Mouse (Mus musculus): ENCODE measurements at regions not wholly inside any gene's neighbourhood (a gene's known extent, or its start where the extent isn't known, plus 50 kb on each side); places are given as distances from the start of the nearest gene placed in this dataset.

- no peak for ATAC-seq (ENCODE audit: low FRiP score)
- no peaks in the 10 kb centered on the region for H3K9me3 ChIP-seq
- H3K4me2 ChIP-seq: no peak overlapping the region
- peaks cover 32% of the 10 kb centered on the region for H3K27me3 ChIP-seq
- H3K9ac ChIP-seq: no peak overlapping the region
- no peak overlapping the region for H3K27ac ChIP-seq
- H3K36me3 ChIP-seq (replicated peaks): no peaks in the 10 kb centered on the region
- no peak overlapping the region for H3K4me3 ChIP-seq (replicated peaks)
- H3K4me1 ChIP-seq: 0 out of 2 replicates have a peak, but pooled peaks cover 7% of the 10 kb centered on the region
- 88% methylated on average over 10 of the region's 10 CpGs for WGBS
These were observed 96.9 kb downstream of the Tmem130 start for GRCm38 (mm10) chr5:144664571-144665295.

GRCm38 (mm10) chr5:144668060-144668459 is 93.6 kb downstream of the Tmem130 start:
- H3K9ac ChIP-seq: no peak overlapping the region
- 0 out of 2 replicates have a peak, but pooled peaks cover 7% of the 10 kb centered on the region for H3K4me1 ChIP-seq
- H3K4me3 ChIP-seq (replicated peaks): no peak overlapping the region
- H3K27me3 ChIP-seq: peaks cover 32% of the 10 kb centered on the region
- WGBS: 70% methylated on average over 3 of the region's 3 CpGs
- H3K27ac ChIP-seq: no peak overlapping the region
- H3K36me3 ChIP-seq (replicated peaks): no peaks in the 10 kb centered on the region
- no peaks in the 10 kb centered on the region for H3K9me3 ChIP-seq
- H3K4me2 ChIP-seq: no peak overlapping the region
- no peak for ATAC-seq (ENCODE audit: low FRiP score)

GRCm38 (mm10) chr5:144678815-144679750 is 82.5 kb downstream of the Tmem130 start:
- Histone ChIP-seq H3K9ac (no peak overlapping the region), H3K27ac (no peak overlapping the region), H3K4me1 (no peaks in the 10 kb centered on the region), H3K4me2 (no peak overlapping the region), H3K36me3 (replicated peaks) (no peaks in the 10 kb centered on the region), H3K27me3 (no peaks in the 10 kb centered on the region), H3K9me3 (no peaks in the 10 kb centered on the region), H3K4me3 (replicated peaks) (no peak overlapping the region)
- ATAC-seq (ENCODE audit: low FRiP score): no peak
- WGBS: 87% methylated on average over 13 of the region's 13 CpGs

- Histone ChIP-seq H3K4me2 (no peak overlapping the region), H3K27me3 (no peaks in the 10 kb centered on the region), H3K36me3 (replicated peaks) (no peaks in the 10 kb centered on the region), H3K9ac (no peak overlapping the region), H3K4me1 (0 out of 2 replicates have a peak, but pooled peaks cover 7% of the 10 kb centered on the region), H3K9me3 (no peaks in the 10 kb centered on the region), H3K4me3 (replicated peaks) (no peak overlapping the region), H3K27ac (no peak overlapping the region)
- 85% methylated on average over 1 of the region's 1 CpGs for WGBS
- ATAC-seq (ENCODE audit: low FRiP score): no peak
These were observed 77.4 kb downstream of the Tmem130 start for GRCm38 (mm10) chr5:144684184-144684583.
